Mouse (Mus musculus): ENCODE measurements at regions not wholly inside any gene's neighbourhood (a gene's known extent, or its start where the extent isn't known, plus 50 kb on each side); places are given as distances from the start of the nearest gene placed in this dataset.
"Not testable (repeated sequence)": the region's sequence is repeated elsewhere in the genome, so short reads cannot be mapped to it uniquely, and the experiment has no call there.

- DNase-seq (ENCODE audit: low spot score in 2 of 2), result no peak
Measured at GRCm38 (mm10) chr15:31980791-31981190, 196.3 kb upstream of the Tas2r119 start.

- DNase-seq (ENCODE audit: low spot score in 2 of 2), result no peak
Measured at GRCm38 (mm10) chr15:31987291-31987690, 189.8 kb upstream of the Tas2r119 start.

GRCm38 (mm10) chr15:31989093-31989492 lies 188.0 kb upstream of the Tas2r119 start:
- DNase-seq (ENCODE audit: low spot score in 2 of 2), result no peak

- no peak for DNase-seq (ENCODE audit: low spot score in 2 of 2)
Measured at GRCm38 (mm10) chr15:31989593-31990290, 187.3 kb upstream of the Tas2r119 start.

- DNase-seq (ENCODE audit: low spot score in 2 of 2), result no peak
Measured at GRCm38 (mm10) chr15:31997996-31998395, 179.1 kb upstream of the Tas2r119 start.

- no peak for DNase-seq (ENCODE audit: low spot score in 2 of 2)
Measured at GRCm38 (mm10) chr15:31999553-31999952, 177.5 kb upstream of the Tas2r119 start.

- peak in 1 of 2 experiments; percentile 31 for DNase-seq (ENCODE audit: low spot score in 2 of 2)
Measured at GRCm38 (mm10) chr15:32002950-32003422, 174.1 kb upstream of the Tas2r119 start.

GRCm38 (mm10) chr15:32003489-32003888 lies 173.6 kb upstream of the Tas2r119 start:
- no peak for DNase-seq (ENCODE audit: low spot score in 2 of 2)

- no peak for DNase-seq (ENCODE audit: low spot score in 2 of 2)
Measured at GRCm38 (mm10) chr15:32005986-32006385, 171.1 kb upstream of the Tas2r119 start.

GRCm38 (mm10) chr15:32009818-32010217 lies 167.3 kb upstream of the Tas2r119 start:
- DNase-seq (ENCODE audit: low spot score in 2 of 2), result no peak

GRCm38 (mm10) chr15:32012044-32012443 lies 165.0 kb upstream of the Tas2r119 start:
- DNase-seq (ENCODE audit: low spot score in 2 of 2), result peak in 1 of 2 experiments; percentile 29

GRCm38 (mm10) chr15:32012838-32013237 lies 164.3 kb upstream of the Tas2r119 start:
- DNase-seq (ENCODE audit: low spot score in 2 of 2), result no peak

- no peak for DNase-seq (ENCODE audit: low spot score in 2 of 2)
Measured at GRCm38 (mm10) chr15:32015169-32015568, 161.9 kb upstream of the Tas2r119 start.

GRCm38 (mm10) chr15:32020323-32021008 lies 156.6 kb upstream of the Tas2r119 start:
- DNase-seq (ENCODE audit: low spot score in 2 of 2), result no peak

GRCm38 (mm10) chr15:32021009-32021602 lies 156.0 kb upstream of the Tas2r119 start:
- DNase-seq (ENCODE audit: low spot score in 2 of 2), result no peak

- DNase-seq (ENCODE audit: low spot score in 2 of 2), result no peak
Measured at GRCm38 (mm10) chr15:32034091-32034490, 143.0 kb upstream of the Tas2r119 start.

- DNase-seq (ENCODE audit: low spot score in 2 of 2), result no peak
Measured at GRCm38 (mm10) chr15:32034790-32035189, 142.3 kb upstream of the Tas2r119 start.

- no peak for DNase-seq (ENCODE audit: low spot score in 2 of 2)
Measured at GRCm38 (mm10) chr15:32041764-32042163, 135.3 kb upstream of the Tas2r119 start.

- DNase-seq (ENCODE audit: low spot score in 2 of 2), result peak in 1 of 2 experiments; percentile 36
Measured at GRCm38 (mm10) chr15:32042173-32042572, 134.9 kb upstream of the Tas2r119 start.

GRCm38 (mm10) chr15:32042589-32042988 lies 134.5 kb upstream of the Tas2r119 start:
- DNase-seq (ENCODE audit: low spot score in 2 of 2), result no peak

GRCm38 (mm10) chr15:32043207-32043606 lies 133.9 kb upstream of the Tas2r119 start:
- DNase-seq (ENCODE audit: low spot score in 2 of 2), result no peak

GRCm38 (mm10) chr15:32043670-32044069 lies 133.4 kb upstream of the Tas2r119 start:
- not testable (repeated sequence) for DNase-seq (ENCODE audit: low spot score in 2 of 2)
